Mouse (Mus musculus): Measurements from ENCODE around the gene Galnt9. TPM values are rescaled to one million over a fixed set of nuclear protein-coding genes. Genes with fewer than 3 reads are reported as not detected.
A peak's percentile ranks its signal among the peaks of the same experiment; 100 is the strongest.

Galnt9 gene
- polyA plus RNA-seq, 1 experiment: 0.11 TPM

DNA sequence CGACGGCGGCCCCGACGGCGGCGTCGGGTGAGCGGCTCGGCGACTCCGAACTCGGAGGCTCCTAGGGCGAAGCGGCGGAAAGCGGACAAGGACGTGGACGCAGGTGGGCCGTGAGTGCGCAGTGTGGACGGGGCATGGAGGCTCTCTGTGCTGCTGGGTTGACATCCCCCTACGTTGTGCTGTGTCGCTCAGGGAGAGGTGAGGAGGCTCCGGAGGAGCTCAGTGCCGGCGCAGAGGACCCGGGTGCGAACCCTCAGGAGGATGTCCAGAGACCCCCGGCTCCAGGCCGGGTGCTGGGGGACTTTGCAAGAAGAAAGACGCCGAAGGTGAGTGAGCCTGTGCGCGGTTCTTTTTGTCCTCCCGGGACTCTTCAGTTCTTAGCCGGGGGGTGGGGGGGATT is 109.5 kb downstream of the Galnt9 start:
- H3K4me3 ChIP-seq: peak overlapping the region; percentile 82
- H3ac ChIP-seq (ENCODE audit: control insufficient read depth, insufficient read length): peak overlapping the region; percentile 91
- peaks cover 17% of the 10 kb centered on the region for H3K79me2 ChIP-seq (ENCODE audit: control insufficient read depth, insufficient read depth)
- H3K4me2 ChIP-seq (ENCODE audit: low read depth): peak overlapping the region; percentile 87
- H3K36me3 ChIP-seq (ENCODE audit: control insufficient read depth, insufficient read depth): peaks cover 30% of the 10 kb centered on the region
- TF ChIP-seq POLR2A (IDR thresholded peaks at IDR 0.05; ENCODE audit: insufficient read length, low read depth) (no peak), MYOG (IDR thresholded peaks at IDR 0.05; ENCODE audit: control insufficient read depth in 1 of 3, insufficient read depth in 1 of 3, insufficient read length in 2 of 3, low read depth in 2 of 3) (no peak), MAX (IDR thresholded peaks at IDR 0.05; ENCODE audit: low read depth) (no peak), E2F4 (IDR thresholded peaks at IDR 0.05; ENCODE audit: insufficient read depth) (no peak), TCF12 (IDR thresholded peaks at IDR 0.05; ENCODE audit: insufficient read depth, poor library complexity, severe bottlenecking) (no peak), TCF3 (IDR thresholded peaks at IDR 0.05; ENCODE audit: insufficient read length, low read depth) (no peak), SRF (IDR thresholded peaks at IDR 0.05; ENCODE audit: control insufficient read depth, insufficient read length, low read depth) (no peak), USF1 (IDR thresholded peaks at IDR 0.05; ENCODE audit: low read depth) (no peak), CEBPB (IDR thresholded peaks at IDR 0.05; ENCODE audit: insufficient read depth, poor library complexity, severe bottlenecking) (no peak), REST (IDR thresholded peaks at IDR 0.05; ENCODE audit: insufficient read depth, insufficient read length) (no peak), POLR2AphosphoS2 (IDR thresholded peaks at IDR 0.05; ENCODE audit: insufficient read length, low read depth) (no peak), MYOD1 (IDR thresholded peaks at IDR 0.05; ENCODE audit: control insufficient read depth in 1 of 3, insufficient read length in 2 of 3, low read depth in 2 of 3) (no peak)
- no peaks in the 10 kb centered on the region for H3K27me3 ChIP-seq (ENCODE audit: control insufficient read depth, insufficient read depth, insufficient read length)

- Histone ChIP-seq H3ac (ENCODE audit: control insufficient read depth, insufficient read length) (no peak overlapping the region), H3K79me2 (ENCODE audit: control insufficient read depth, insufficient read depth) (peaks cover 3% of the 10 kb centered on the region), H3K27me3 (ENCODE audit: control insufficient read depth, insufficient read depth, insufficient read length) (no peaks in the 10 kb centered on the region), H3K36me3 (ENCODE audit: control insufficient read depth, insufficient read depth) (peaks cover 49% of the 10 kb centered on the region), H3K4me2 (ENCODE audit: low read depth) (peak overlapping the region; percentile 60), H3K4me3 (no peak overlapping the region)
- TF ChIP-seq MYOD1 (IDR thresholded peaks at IDR 0.05; ENCODE audit: control insufficient read depth in 1 of 3, insufficient read length in 2 of 3, low read depth in 2 of 3) (no peak), TCF3 (IDR thresholded peaks at IDR 0.05; ENCODE audit: insufficient read length, low read depth) (no peak), CEBPB (IDR thresholded peaks at IDR 0.05; ENCODE audit: insufficient read depth, poor library complexity, severe bottlenecking) (peak; percentile 70), POLR2AphosphoS2 (IDR thresholded peaks at IDR 0.05; ENCODE audit: insufficient read length, low read depth) (no peak)
These were observed 115.5 kb downstream of the Galnt9 start for GRCm38 (mm10) chr5:110659682-110660081.

DNA sequence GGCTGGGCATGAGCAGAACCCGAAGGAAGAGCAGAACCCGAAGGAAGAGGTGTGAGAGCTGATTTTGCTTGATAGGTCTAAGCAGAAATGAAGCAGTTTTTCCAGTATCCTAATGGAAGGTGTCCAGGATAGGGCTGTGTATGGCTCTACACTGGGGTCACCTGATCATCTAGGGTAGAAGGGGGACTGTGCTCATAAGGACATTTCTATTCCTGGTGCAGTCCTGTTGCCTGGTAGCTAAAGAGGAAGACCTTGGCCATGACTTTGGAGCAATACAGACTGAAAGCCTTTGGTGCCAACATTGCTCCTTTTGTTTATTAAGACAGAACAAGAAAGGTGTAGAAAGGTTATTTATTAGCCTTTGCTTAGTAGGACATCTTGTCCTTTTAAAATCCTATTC is 119.9 kb downstream of the Galnt9 start:
- no peak overlapping the region for H3K4me2 ChIP-seq (ENCODE audit: low read depth)
- no peak overlapping the region for H3ac ChIP-seq (ENCODE audit: control insufficient read depth, insufficient read length)
- TF ChIP-seq MYOG (IDR thresholded peaks at IDR 0.05; ENCODE audit: control insufficient read depth in 1 of 3, insufficient read depth in 1 of 3, insufficient read length in 2 of 3, low read depth in 2 of 3) (no peak), POLR2A (IDR thresholded peaks at IDR 0.05; ENCODE audit: insufficient read length, low read depth) (no peak), REST (IDR thresholded peaks at IDR 0.05; ENCODE audit: insufficient read depth, insufficient read length) (no peak), MAX (IDR thresholded peaks at IDR 0.05; ENCODE audit: low read depth) (no peak), POLR2AphosphoS2 (IDR thresholded peaks at IDR 0.05; ENCODE audit: insufficient read length, low read depth) (no peak), TCF3 (IDR thresholded peaks at IDR 0.05; ENCODE audit: insufficient read length, low read depth) (no peak), TCF12 (IDR thresholded peaks at IDR 0.05; ENCODE audit: insufficient read depth, poor library complexity, severe bottlenecking) (no peak), E2F4 (IDR thresholded peaks at IDR 0.05; ENCODE audit: insufficient read depth) (no peak), USF1 (IDR thresholded peaks at IDR 0.05; ENCODE audit: low read depth) (no peak), CEBPB (IDR thresholded peaks at IDR 0.05; ENCODE audit: insufficient read depth, poor library complexity, severe bottlenecking) (no peak), MYOD1 (IDR thresholded peaks at IDR 0.05; ENCODE audit: control insufficient read depth in 1 of 3, insufficient read length in 2 of 3, low read depth in 2 of 3) (no peak), SRF (IDR thresholded peaks at IDR 0.05; ENCODE audit: control insufficient read depth, insufficient read length, low read depth) (no peak)
- H3K4me3 ChIP-seq: no peak overlapping the region
- no peaks in the 10 kb centered on the region for H3K79me2 ChIP-seq (ENCODE audit: control insufficient read depth, insufficient read depth)
- H3K27me3 ChIP-seq (ENCODE audit: control insufficient read depth, insufficient read depth, insufficient read length): no peaks in the 10 kb centered on the region
- peaks cover 46% of the 10 kb centered on the region for H3K36me3 ChIP-seq (ENCODE audit: control insufficient read depth, insufficient read depth)

DNA sequence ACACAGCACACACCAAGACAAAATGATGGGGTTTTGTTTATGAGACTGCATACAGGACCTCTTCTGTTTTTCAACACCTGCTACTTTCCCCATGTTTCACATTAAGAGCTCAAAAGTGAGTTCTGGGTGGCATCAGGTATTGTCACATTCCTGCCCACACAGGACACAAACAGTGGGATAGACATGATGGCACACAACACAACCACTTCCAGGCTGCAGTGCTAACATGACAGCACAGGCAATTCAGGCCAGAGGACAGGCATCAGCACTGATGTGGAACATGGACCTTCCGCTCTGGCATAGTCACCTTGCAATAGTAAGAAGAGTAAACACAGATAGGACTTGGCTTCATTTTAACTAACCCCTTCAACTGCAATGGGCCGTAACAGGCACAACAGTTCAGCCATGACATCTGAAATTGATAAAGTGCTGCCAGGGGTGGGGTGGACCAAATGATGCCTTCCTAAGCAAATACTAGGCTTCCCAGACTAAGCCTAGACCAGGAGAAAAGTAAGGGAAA is 120.7 kb downstream of the Galnt9 start:
- TF ChIP-seq POLR2A (IDR thresholded peaks at IDR 0.05; ENCODE audit: insufficient read length, low read depth): peak; percentile 18
- peak; percentile 52 for TF ChIP-seq POLR2AphosphoS2 (IDR thresholded peaks at IDR 0.05; ENCODE audit: insufficient read length, low read depth)
- TF ChIP-seq MYOD1 (IDR thresholded peaks at IDR 0.05; ENCODE audit: control insufficient read depth in 1 of 3, insufficient read length in 2 of 3, low read depth in 2 of 3): no peak
- TF ChIP-seq USF1 (IDR thresholded peaks at IDR 0.05; ENCODE audit: low read depth): no peak
- TF ChIP-seq TCF12 (IDR thresholded peaks at IDR 0.05; ENCODE audit: insufficient read depth, poor library complexity, severe bottlenecking): no peak
- TF ChIP-seq CEBPB (IDR thresholded peaks at IDR 0.05; ENCODE audit: insufficient read depth, poor library complexity, severe bottlenecking): no peak
- no peak for TF ChIP-seq REST (IDR thresholded peaks at IDR 0.05; ENCODE audit: insufficient read depth, insufficient read length)
- no peaks in the 10 kb centered on the region for H3K79me2 ChIP-seq (ENCODE audit: control insufficient read depth, insufficient read depth)
- no peak overlapping the region for H3K4me2 ChIP-seq (ENCODE audit: low read depth)

DNA sequence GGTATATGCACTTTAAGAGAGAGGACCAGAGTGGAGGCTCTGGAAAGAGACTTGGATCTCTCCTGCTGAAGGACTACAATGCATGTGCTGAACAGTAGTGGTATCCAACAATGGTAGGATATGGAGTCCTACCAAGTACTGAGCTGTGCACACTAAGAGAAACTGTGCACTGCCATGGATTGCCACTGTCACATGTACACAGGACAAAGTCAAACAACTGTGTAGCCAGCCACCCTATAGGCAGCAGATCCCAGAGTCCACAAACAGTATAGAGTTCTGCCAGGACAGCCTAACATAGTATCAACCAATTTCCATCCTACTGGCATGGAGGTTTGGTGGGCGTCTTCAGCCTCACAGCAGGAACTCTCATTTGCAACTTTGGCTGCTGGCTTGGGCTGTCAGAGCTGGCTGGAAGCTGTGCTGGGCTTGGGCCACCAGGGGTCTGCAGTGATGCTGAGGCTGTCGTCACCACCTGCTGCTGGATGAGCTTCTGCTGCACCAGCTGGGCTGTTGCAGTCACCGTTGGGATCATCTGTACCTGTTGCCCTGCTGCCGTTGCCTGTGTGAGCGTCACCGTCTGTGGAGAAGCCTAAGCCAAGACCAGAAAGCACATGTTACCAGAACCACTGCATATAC is 121.4 kb downstream of the Galnt9 start:
- Histone ChIP-seq H3K36me3 (ENCODE audit: control insufficient read depth, insufficient read depth) (peaks cover 50% of the 10 kb centered on the region), H3K4me2 (ENCODE audit: low read depth) (no peak overlapping the region), H3K27me3 (ENCODE audit: control insufficient read depth, insufficient read depth, insufficient read length) (no peaks in the 10 kb centered on the region), H3K4me3 (no peak overlapping the region), H3ac (ENCODE audit: control insufficient read depth, insufficient read length) (no peak overlapping the region), H3K79me2 (ENCODE audit: control insufficient read depth, insufficient read depth) (no peaks in the 10 kb centered on the region)
- TF ChIP-seq POLR2A (IDR thresholded peaks at IDR 0.05; ENCODE audit: insufficient read length, low read depth) (peak; percentile 31), REST (IDR thresholded peaks at IDR 0.05; ENCODE audit: insufficient read depth, insufficient read length) (no peak)

More for the DNA sequence above, 120.7 kb downstream of the Galnt9 start:
- peaks cover 46% of the 10 kb centered on the region for H3K36me3 ChIP-seq (ENCODE audit: control insufficient read depth, insufficient read depth)
- no peak overlapping the region for H3ac ChIP-seq (ENCODE audit: control insufficient read depth, insufficient read length)
- H3K27me3 ChIP-seq (ENCODE audit: control insufficient read depth, insufficient read depth, insufficient read length): no peaks in the 10 kb centered on the region
- no peak overlapping the region for H3K4me3 ChIP-seq

Other genes with a start within 250 kb of the Galnt9 start
- 0.04 TPM for gene P2rx2, start 201.1 kb upstream of the Galnt9 start, polyA plus RNA-seq (2012; fragmentation: generic; extraction: Trizol)
- gene Lrcol1, start 199.6 kb upstream of the Galnt9 start, polyA plus RNA-seq (2012; fragmentation: generic; extraction: Trizol): not detected
- 19.0 TPM for gene Fbrsl1, start 95.9 kb upstream of the Galnt9 start, polyA plus RNA-seq (2012; fragmentation: generic; extraction: Trizol)
- gene Noc4l, start 109.1 kb downstream of the Galnt9 start, polyA plus RNA-seq (2012; fragmentation: generic; extraction: Trizol): 42.5 TPM
- 13.9 TPM for gene Ddx51, start 109.1 kb downstream of the Galnt9 start, polyA plus RNA-seq (2012; fragmentation: generic; extraction: Trizol)
- 22.0 TPM for gene Ep400, start 226.4 kb downstream of the Galnt9 start, polyA plus RNA-seq (2012; fragmentation: generic; extraction: Trizol)
- gene Pus1, start 236.3 kb downstream of the Galnt9 start, polyA plus RNA-seq (2012; fragmentation: generic; extraction: Trizol): 37.1 TPM

All from myocyte (in vitro differentiated cells).